Mouse (Mus musculus) intestine, embryonic 14.5 days (tissue): ENCODE data around the gene Tshz2. TPM values are rescaled to one million over a fixed set of nuclear protein-coding genes. Genes with fewer than 3 reads are reported as not detected.

Experiments
- ATAC-seq: fragments of 200-750 bp; cut with Nextera tagmentation; replicated peaks from 2 replicates; pipeline ENCODE4 v1.8.0; 2017; ENCODE audit warnings: low read depth, moderate number of reproducible peaks, moderate TSS enrichment, moderate library complexity; ENCODE audit not compliant: low FRiP score, low TSS enrichment
- DNase-seq: peaks from one replicate; pipeline ENCODE4 v3.0.0-alpha.2; 2018; ENCODE audit warnings: low spot score
- H3K27ac ChIP-seq: fragments of 300-500 bp; sonication (generic); 2 replicates; pipeline ENCODE4 v1.5.1; 2014; ENCODE audit warnings: low read depth, mild to moderate bottlenecking, control low read depth
- H3K27me3 ChIP-seq: fragments of 300-500 bp; sonication (generic); replicated peaks from 2 replicates; pipeline ENCODE4 v1.6.1; 2014; ENCODE audit warnings: low read length, control low read depth; ENCODE audit not compliant: control insufficient read depth, insufficient read depth
- H3K36me3 ChIP-seq: fragments of 300-500 bp; sonication (generic); 2 replicates; pipeline ENCODE4 v1.6.1; 2014; ENCODE audit warnings: low read length, control low read depth; ENCODE audit not compliant: control insufficient read depth, insufficient read depth
- H3K4me1 ChIP-seq: fragments of 300-500 bp; sonication (generic); replicated peaks from 2 replicates; pipeline ENCODE4 v1.6.1; 2014; ENCODE audit warnings: low read length, control low read depth, mixed read lengths; ENCODE audit not compliant: control insufficient read depth, insufficient read depth
- H3K4me2 ChIP-seq: fragments of 300-500 bp; sonication (generic); 2 replicates; pipeline ENCODE4 v1.6.1; 2014; ENCODE audit warnings: low read length
- H3K4me3 ChIP-seq: fragments of 300-500 bp; sonication (generic); 2 replicates; pipeline ENCODE4 v1.5.1; 2014; ENCODE audit warnings: low read depth, low read length, control low read depth, mixed read lengths
- H3K9ac ChIP-seq: fragments of 300-500 bp; sonication (generic); 2 replicates; pipeline ENCODE4 v1.6.1; 2014; ENCODE audit warnings: mild to moderate bottlenecking, low read length
- H3K9me3 ChIP-seq: fragments of 300-500 bp; sonication (generic); 2 replicates; pipeline ENCODE4 v1.6.1; 2016; ENCODE audit warnings: low read length, control low read depth; ENCODE audit not compliant: control insufficient read depth
- WGBS: fragments of 180-500 bp; shearing (Covaris S2); extraction: QIAGEN DNeasy Blood & Tissue Kit; methylation state at CpG from one replicate; pipeline ENCODE4 v1.1.7; 2014; 5-methylcytosine and 5-hydroxymethylcytosine counted together
- polyA plus RNA-seq: library from polyadenylated mRNA; unstranded; fragments of >200 nt; fragmentation: Nextera tagmentation; extraction: Ambion mirVana; gene quantifications from 2 replicates; pipeline ENCODE4 v1.2.1, GENCODE M21; 2014

Tshz2 gene
- polyA plus RNA-seq, 1 experiment from 2014 or later: 20.3 TPM

- no peak for ATAC-seq
- H3K27me3 ChIP-seq: no peaks in the 10 kb centered on the region
Observed at GRCm38 (mm10) chr2:169593742-169594141, 39.1 kb upstream of the Tshz2 start.

GRCm38 (mm10) chr2:169597357-169597756 lies 35.5 kb upstream of the Tshz2 start:
- Histone ChIP-seq H3K4me3 (no peak overlapping the region), H3K27me3 (no peaks in the 10 kb centered on the region), H3K36me3 (no peaks in the 10 kb centered on the region), H3K4me2 (no peak overlapping the region), H3K9me3 (no peaks in the 10 kb centered on the region), H3K27ac (no peak overlapping the region), H3K4me1 (peaks cover 8% of the 10 kb centered on the region; the same call in 1 of the 2 replicates), H3K9ac (no peak overlapping the region)
- DNase-seq (no peak), ATAC-seq (no peak)
- WGBS: 77% methylated on average over 6 of the region's 6 CpGs

More at GRCm38 (mm10) chr2:169593742-169594141, 39.1 kb upstream of the Tshz2 start:
- WGBS: 77% methylated on average over 3 of the region's 3 CpGs
- Histone ChIP-seq H3K36me3 (no peaks in the 10 kb centered on the region), H3K4me2 (no peak overlapping the region), H3K4me3 (no peak overlapping the region), H3K27ac (no peak overlapping the region), H3K4me1 (no peaks in the 10 kb centered on the region), H3K9me3 (no peaks in the 10 kb centered on the region), H3K9ac (no peak overlapping the region)
- no peak for DNase-seq

- H3K9ac ChIP-seq: no peak overlapping the region
- no peak overlapping the region for H3K4me2 ChIP-seq
- ATAC-seq (no peak), DNase-seq (no peak)
- no peaks in the 10 kb centered on the region for H3K27me3 ChIP-seq
- 88% methylated on average over 8 of the region's 8 CpGs for WGBS
- no peaks in the 10 kb centered on the region for H3K36me3 ChIP-seq
- no peak overlapping the region for H3K27ac ChIP-seq
- H3K4me1 ChIP-seq: peaks cover 8% of the 10 kb centered on the region; the same call in 1 of the 2 replicates
- no peak overlapping the region for H3K4me3 ChIP-seq
- H3K9me3 ChIP-seq: no peaks in the 10 kb centered on the region
Observed at GRCm38 (mm10) chr2:169597971-169598370, 34.8 kb upstream of the Tshz2 start.

- Histone ChIP-seq H3K27me3 (no peaks in the 10 kb centered on the region), H3K4me2 (no peak overlapping the region), H3K9ac (no peak overlapping the region), H3K9me3 (no peaks in the 10 kb centered on the region), H3K4me3 (no peak overlapping the region), H3K36me3 (no peaks in the 10 kb centered on the region), H3K27ac (no peak overlapping the region), H3K4me1 (peaks cover 8% of the 10 kb centered on the region; the same call in 1 of the 2 replicates)
- DNase-seq (no peak), ATAC-seq (no peak)
- 91% methylated on average over 4 of the region's 4 CpGs for WGBS
Observed at GRCm38 (mm10) chr2:169599591-169599990, 33.2 kb upstream of the Tshz2 start.

GRCm38 (mm10) chr2:169600163-169600562 lies 32.6 kb upstream of the Tshz2 start:
- Histone ChIP-seq H3K27me3 (no peaks in the 10 kb centered on the region), H3K9ac (no peak overlapping the region), H3K36me3 (no peaks in the 10 kb centered on the region), H3K4me2 (no peak overlapping the region), H3K27ac (no peak overlapping the region), H3K9me3 (no peaks in the 10 kb centered on the region), H3K4me3 (no peak overlapping the region), H3K4me1 (peaks cover 8% of the 10 kb centered on the region; the same call in 1 of the 2 replicates)
- WGBS: 30% methylated on average over 6 of the region's 6 CpGs
- DNase-seq: no peak
- no peak for ATAC-seq

- ATAC-seq (no peak), DNase-seq (no peak)
- WGBS: 76% methylated on average over 13 of the region's 13 CpGs
- Histone ChIP-seq H3K27me3 (no peaks in the 10 kb centered on the region), H3K36me3 (no peaks in the 10 kb centered on the region), H3K4me3 (no peak overlapping the region), H3K27ac (peak overlapping the region; percentile 69; the same call in 1 of the 2 replicates), H3K9me3 (no peaks in the 10 kb centered on the region), H3K4me1 (peaks cover 16% of the 10 kb centered on the region; the same call in 1 of the 2 replicates), H3K4me2 (no peak overlapping the region), H3K9ac (no peak overlapping the region)
Observed at GRCm38 (mm10) chr2:169606901-169607678, 25.7 kb upstream of the Tshz2 start.

- DNase-seq (no peak), ATAC-seq (no peak)
- H3K4me1 ChIP-seq: peaks cover 18% of the 10 kb centered on the region; the same call in 1 of the 2 replicates
- peak overlapping the region; percentile 69 for H3K27ac ChIP-seq
- H3K27me3 ChIP-seq: no peaks in the 10 kb centered on the region
- no peak overlapping the region for H3K9ac ChIP-seq
- no peak overlapping the region for H3K4me2 ChIP-seq
- H3K36me3 ChIP-seq: no peaks in the 10 kb centered on the region
- no peaks in the 10 kb centered on the region for H3K9me3 ChIP-seq
- WGBS: 17% methylated on average over 2 of the region's 2 CpGs
- no peak overlapping the region for H3K4me3 ChIP-seq
Observed at GRCm38 (mm10) chr2:169607787-169608186, 25.0 kb upstream of the Tshz2 start.

GRCm38 (mm10) chr2:169609956-169610355 lies 22.9 kb upstream of the Tshz2 start:
- WGBS: 63% methylated on average over 13 of the region's 13 CpGs

GRCm38 (mm10) chr2:169610882-169611281 lies 21.9 kb upstream of the Tshz2 start:
- H3K27me3 ChIP-seq: no peaks in the 10 kb centered on the region
- no peaks in the 10 kb centered on the region for H3K36me3 ChIP-seq
- H3K27ac ChIP-seq: no peak overlapping the region
- WGBS: 50% methylated on average over 8 of the region's 8 CpGs
- H3K4me3 ChIP-seq: no peak overlapping the region
- H3K9me3 ChIP-seq: no peaks in the 10 kb centered on the region
- no peak overlapping the region for H3K4me2 ChIP-seq
- ATAC-seq (no peak), DNase-seq (no peak)
- H3K9ac ChIP-seq: no peak overlapping the region
- H3K4me1 ChIP-seq: peaks cover 18% of the 10 kb centered on the region; the same call in 1 of the 2 replicates

More at GRCm38 (mm10) chr2:169609956-169610355, 22.9 kb upstream of the Tshz2 start:
- H3K9ac ChIP-seq: no peak overlapping the region
- peaks cover 18% of the 10 kb centered on the region; the same call in 1 of the 2 replicates for H3K4me1 ChIP-seq
- H3K9me3 ChIP-seq: no peaks in the 10 kb centered on the region
- ATAC-seq: no peak
- no peaks in the 10 kb centered on the region for H3K36me3 ChIP-seq
- no peak overlapping the region for H3K4me3 ChIP-seq
- DNase-seq: no peak
- H3K27me3 ChIP-seq: no peaks in the 10 kb centered on the region
- no peak overlapping the region for H3K4me2 ChIP-seq
- H3K27ac ChIP-seq: no peak overlapping the region
